Mouse (Mus musculus) ES-CJ7 (cell line): ENCODE results near the gene Dpysl4.

Experiments
- DNase-seq: peaks from one replicate; pipeline ENCODE4 v3.0.0; 2011; ENCODE audit warnings: low read depth, low spot score

The Dpysl4 gene

GRCm38 (mm10) chr7:139085629-139086194, at the start of gene Dpysl4:
Gene Dpysl4, plus strand, starts transcription at chr7:139086001.
- DNase-seq, result peak; percentile 68

GRCm38 (mm10) chr7:139063406-139063805, 22.4 kb upstream of the Dpysl4 start:
- peak; percentile 50 for DNase-seq

- peak; percentile 69 for DNase-seq
Measured at GRCm38 (mm10) chr7:139068182-139068623, 17.6 kb upstream of the Dpysl4 start.

- DNase-seq, result no peak
Measured at GRCm38 (mm10) chr7:139074189-139074588, 11.6 kb upstream of the Dpysl4 start.

GRCm38 (mm10) chr7:139075054-139075794, 10.6 kb upstream of the Dpysl4 start:
- DNase-seq, result no peak

- DNase-seq, result no peak
Measured at GRCm38 (mm10) chr7:139077283-139077682, 8.5 kb upstream of the Dpysl4 start.

GRCm38 (mm10) chr7:139078181-139078580, 7.6 kb upstream of the Dpysl4 start:
- no peak for DNase-seq

- peak; percentile 58 for DNase-seq
Measured at GRCm38 (mm10) chr7:139079141-139079540, 6.7 kb upstream of the Dpysl4 start.

- peak; percentile 53 for DNase-seq
Measured at GRCm38 (mm10) chr7:139080714-139081113, 5.1 kb upstream of the Dpysl4 start.

- DNase-seq, result no peak
Measured at GRCm38 (mm10) chr7:139081158-139081557, 4.6 kb upstream of the Dpysl4 start.

GRCm38 (mm10) chr7:139082281-139082680, 3.5 kb upstream of the Dpysl4 start:
- no peak for DNase-seq

GRCm38 (mm10) chr7:139084316-139084715, 1.5 kb upstream of the Dpysl4 start:
- DNase-seq, result peak; percentile 25

- no peak for DNase-seq
Measured at GRCm38 (mm10) chr7:139086195-139087158, 676 bp downstream of the Dpysl4 start.

- no peak for DNase-seq
Measured at GRCm38 (mm10) chr7:139087801-139088200, 2.0 kb downstream of the Dpysl4 start.

- DNase-seq, result no peak
Measured at GRCm38 (mm10) chr7:139089892-139090874, 4.4 kb downstream of the Dpysl4 start.

GRCm38 (mm10) chr7:139091681-139092080, 5.9 kb downstream of the Dpysl4 start:
- DNase-seq, result no peak

GRCm38 (mm10) chr7:139092676-139093075, 6.9 kb downstream of the Dpysl4 start:
- no peak for DNase-seq

GRCm38 (mm10) chr7:139093124-139093523, 7.3 kb downstream of the Dpysl4 start:
- DNase-seq, result no peak

- DNase-seq, result no peak
Measured at GRCm38 (mm10) chr7:139093781-139094180, 8.0 kb downstream of the Dpysl4 start.

GRCm38 (mm10) chr7:139094761-139095160, 9.0 kb downstream of the Dpysl4 start:
- DNase-seq, result no peak

GRCm38 (mm10) chr7:139095282-139095681, 9.5 kb downstream of the Dpysl4 start:
- no peak for DNase-seq
